Mouse (Mus musculus) cerebellum, adult 9-11 months (tissue): ENCODE data around the gene Phc1.
A peak's percentile ranks its signal among the peaks of the same experiment; 100 is the strongest.

Source experiments
- DNase-seq: peaks from one replicate; pipeline ENCODE4 v3.0.0; 2022

Phc1 gene

DNA sequence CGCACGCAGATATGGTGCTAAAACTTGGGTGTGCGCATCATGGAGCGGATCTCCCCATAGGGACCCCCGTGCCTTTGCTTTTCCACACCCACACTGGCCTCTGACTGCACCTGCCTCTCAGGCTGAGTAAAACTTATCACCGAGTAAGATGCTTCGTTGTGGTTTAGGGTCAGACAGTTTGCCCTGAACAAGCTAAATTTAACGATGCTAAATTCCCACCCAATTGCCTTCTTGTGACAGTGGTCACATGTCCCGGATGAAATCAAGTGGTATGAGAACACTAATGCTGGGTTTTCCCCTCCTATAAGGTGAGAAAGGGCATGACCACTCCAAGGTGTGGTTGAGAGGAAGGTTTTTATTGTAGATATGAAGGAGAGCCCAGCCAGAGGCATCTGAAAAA is 46.6 kb downstream of the Phc1 start:
- no peak for DNase-seq

DNA sequence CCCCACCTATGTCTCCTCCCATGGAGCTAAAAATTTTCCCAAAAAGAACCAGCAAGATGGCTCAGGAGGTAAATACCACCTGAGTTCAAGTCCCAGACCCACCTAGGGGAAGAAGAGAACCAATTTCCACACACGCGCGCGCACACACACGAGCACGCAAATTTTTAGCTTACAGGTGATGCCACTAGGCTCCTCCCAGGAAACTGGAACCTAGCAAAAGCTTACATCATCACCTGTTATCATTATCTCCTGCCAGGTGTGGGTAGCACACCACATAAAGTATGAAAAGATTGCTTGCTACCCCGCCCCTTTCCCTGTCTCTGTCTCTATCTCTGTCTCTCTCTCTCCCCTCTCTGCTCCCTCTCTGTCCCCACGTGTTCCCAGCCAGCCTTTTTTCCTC is 47.2 kb downstream of the Phc1 start:
- DNase-seq = no peak

DNA sequence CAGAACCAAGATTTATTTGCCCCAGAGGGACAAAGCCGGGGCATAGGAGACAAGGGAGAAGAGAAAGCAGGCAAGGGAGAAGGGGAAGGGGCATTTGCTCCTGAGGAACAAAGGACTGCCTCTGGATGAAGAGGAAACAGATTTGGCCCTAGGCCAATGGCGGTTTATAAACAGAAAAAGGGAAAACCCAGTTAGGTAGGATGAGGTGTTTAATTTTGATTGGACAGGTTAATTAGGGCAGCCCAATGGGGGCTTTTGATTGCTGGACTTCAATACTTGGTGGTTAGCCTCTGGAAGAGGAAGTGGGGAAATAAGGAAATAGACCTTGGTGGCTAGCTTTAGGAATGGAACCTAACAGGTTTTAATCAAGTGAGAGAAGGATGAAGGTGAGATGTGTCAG is 48.2 kb downstream of the Phc1 start:
- DNase-seq = no peak

DNA sequence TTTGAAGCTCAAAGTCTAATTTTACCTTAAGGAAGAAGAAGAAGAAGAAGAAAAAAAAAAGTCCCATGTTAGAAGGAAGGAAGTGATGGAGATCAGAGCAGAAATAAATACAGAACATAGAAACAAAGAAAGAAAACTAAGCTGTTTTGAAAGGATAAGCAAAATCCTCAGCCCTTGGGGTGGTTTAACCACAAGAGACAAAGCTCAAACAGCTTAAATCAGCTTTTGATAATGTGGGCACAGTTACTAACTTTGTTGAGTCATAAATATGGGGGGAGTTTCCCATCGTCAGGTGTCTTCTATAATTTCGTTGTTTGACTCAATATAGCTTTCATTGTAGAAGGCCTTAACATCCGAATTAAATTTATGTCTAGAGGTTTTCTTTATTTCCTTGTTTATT is 48.6 kb downstream of the Phc1 start:
- no peak for DNase-seq

DNA sequence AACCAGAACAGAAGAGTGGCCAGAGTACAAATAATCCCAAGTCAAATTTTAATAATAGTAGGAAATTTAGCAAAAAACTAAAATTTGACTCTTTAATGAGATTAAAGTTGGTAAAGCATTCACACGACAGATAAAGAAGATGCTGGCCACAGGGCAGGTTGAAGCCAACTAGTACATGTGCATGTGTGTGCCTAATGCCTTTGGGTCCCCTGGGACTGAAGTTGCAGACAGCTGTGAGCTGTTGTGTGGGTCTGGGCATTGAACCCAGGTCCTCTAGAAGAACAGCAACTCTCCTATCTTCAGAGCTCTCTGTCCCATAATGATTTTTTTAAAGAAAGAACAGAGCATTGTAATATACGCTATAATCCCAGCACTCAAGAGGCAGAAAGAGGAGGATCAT is 49.1 kb downstream of the Phc1 start:
- no peak for DNase-seq

DNA sequence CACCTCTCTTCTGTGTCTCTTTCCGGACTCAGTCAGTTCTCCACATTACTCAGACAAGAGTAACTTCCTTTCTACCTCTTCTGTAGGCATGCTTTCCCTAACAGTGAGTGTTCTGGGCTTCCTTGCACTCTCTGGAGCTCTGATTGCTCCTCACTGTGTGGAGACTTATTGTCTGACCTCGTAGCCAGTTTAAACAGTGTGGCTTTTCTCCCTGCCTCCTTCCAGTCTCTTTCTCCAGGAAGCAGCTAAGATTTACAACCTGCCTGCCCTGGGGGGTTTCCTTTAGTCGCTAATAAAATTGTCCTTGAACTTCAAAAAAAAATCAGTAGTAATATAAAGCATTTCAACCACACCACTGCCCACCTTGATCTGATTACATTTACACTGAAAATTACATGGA is 50.1 kb downstream of the Phc1 start:
- DNase-seq = no peak

DNA sequence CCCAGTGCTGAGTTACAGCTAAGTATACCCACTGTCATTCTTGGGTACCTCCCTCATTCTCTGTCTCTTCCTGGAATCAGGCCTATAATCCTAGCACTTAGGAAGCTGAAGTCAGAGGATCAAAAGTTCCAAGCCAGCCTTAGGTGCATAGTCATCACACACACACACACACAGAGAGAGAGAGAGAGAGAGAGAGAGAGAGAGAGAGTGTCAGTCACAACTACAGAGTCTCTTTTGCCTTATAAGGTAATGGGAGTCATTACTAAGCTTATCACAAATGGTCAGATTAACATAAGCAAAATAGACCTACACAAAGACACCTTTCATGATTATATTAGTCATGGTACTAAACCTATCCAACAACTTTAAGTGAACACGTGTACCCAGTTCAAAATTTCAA is 51.0 kb downstream of the Phc1 start:
- DNase-seq = no peak

DNA sequence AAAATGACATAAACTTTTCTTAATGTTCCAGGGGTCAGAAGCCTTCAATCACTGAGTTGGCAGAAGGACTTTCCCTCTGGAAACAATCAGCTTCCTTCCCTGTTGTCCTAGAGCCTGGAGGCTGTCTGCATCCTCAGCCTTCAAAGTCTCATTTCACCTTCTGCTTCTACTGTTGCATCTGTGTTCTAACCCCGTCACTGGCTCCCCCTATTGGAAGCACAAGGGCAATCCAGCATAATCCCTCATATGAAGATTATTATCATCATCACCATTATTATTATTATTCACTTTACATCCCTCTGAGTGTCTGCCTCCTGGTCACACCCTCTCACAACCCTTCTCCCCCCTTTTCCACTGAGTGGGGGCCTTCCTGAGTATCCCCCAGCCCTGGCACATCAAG is 52.1 kb downstream of the Phc1 start:
- DNase-seq = no peak

DNA sequence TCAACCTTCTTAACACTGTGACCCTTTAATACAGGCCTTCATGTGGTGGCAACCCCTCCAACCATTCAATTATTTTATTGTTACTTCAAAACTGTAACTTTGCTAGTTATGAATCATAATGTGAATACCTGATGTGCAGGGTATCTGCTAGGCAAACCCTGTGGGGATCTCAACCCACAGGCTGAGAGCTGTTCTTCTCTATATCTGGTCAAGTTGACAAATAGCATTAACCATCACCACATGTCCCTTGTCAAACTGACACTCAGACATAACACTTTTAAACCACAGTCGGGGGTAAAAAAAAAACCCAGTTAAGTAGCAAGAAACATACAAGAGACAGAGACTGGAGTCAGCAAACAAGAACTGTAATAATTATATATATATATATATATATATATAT is 55.5 kb downstream of the Phc1 start:
- DNase-seq = no peak

DNA sequence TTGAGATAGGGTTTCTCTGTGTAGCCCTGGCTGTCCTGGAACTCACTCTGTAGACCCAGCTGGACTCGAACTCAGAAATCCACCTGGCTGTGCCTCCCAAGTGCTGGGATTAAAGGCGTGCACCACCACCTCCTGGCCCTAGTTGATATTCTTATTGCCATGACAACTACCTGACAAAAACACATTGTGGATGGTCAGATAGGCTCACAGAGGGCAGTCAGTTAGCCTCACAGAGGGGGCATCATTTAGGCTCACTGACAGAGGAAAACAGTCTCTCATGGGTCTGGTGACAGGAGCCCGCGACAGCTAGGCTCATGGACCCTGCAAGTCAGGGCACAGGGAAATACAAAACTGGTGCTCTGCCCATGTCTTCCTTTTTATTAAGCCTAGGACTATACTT is 56.1 kb downstream of the Phc1 start:
- no peak for DNase-seq

DNA sequence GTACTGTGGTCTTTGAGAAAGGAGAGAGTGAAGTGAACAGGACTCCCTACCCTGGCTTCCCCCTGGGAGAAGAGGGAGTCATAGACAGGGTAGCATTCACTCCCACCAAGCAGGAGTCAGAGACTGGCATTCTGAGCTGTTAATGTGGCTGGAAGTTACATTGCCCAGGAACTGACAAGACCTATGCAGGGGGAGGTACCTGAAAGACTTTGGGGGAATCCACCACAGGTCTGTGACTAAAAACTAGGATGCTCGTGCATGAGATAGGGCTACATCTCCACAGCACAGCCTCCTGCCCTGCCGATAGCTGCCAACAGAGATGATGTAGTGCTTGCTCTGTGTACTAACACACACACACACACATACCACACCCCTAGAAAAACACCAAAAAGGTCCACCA is 56.9 kb downstream of the Phc1 start:
- no peak for DNase-seq

DNA sequence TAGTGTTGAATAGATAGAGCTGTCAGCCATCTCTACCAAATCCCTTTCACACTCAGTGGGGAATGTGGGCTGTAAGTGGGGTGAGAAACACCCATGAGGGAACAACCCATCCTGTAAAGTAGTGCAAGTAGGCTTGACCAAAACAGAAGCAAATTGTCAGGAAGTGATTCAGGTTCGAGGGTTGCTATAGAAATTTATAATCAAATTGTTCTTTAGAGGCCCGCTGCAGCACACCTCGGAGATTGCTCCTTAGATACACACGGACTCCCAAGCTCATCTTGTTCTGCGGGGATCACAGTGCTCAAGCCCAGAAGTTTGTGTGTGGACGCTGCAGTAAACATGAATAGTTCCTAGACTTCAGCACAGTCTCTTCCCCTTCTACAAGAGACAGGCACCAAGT is 57.6 kb downstream of the Phc1 start, which contains the start of gene Klrg1:
Gene Klrg1 (minus strand): TSS at position 101 of the 400 bp plus-strand sequence.
- no peak for DNase-seq

DNA sequence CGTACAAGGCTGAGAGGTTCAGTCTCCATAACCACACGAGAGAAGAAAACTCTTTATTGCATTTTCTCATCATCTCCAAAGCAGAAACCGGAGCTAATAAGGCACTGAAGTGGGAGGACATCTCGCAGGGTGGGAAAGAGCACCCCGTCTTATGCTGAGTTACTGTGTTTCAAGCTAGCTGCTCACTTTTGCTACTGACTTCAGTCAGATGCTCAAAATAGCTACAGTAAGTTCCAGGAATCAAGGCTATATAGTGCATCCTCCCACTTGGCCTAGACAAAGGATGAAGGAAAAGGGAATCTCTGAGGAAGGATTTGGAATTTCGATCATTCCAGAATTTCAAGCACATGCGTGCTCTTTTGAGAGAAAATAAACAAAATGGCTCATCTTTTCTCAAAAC is 63.8 kb downstream of the Phc1 start:
- no peak for DNase-seq

DNA sequence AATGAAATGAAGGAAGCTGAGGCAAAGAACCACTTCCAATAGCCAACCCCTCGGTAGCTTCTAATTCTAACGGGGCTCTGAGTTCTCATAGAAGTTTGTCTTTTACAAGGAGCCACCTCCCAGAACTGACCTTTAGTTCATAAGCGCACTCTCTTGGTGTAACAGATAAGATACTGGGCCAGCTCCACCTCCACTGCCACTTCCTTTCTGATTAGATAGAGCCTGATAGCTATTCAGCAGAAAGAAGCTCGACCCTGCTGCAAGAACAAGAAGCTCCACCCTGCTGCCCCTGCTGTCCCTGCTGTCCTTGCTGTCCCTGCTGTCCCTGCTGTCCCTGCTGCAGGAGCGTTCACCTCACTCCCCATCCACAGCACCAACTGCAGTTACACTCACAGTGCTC is 65.8 kb downstream of the Phc1 start:
- DNase-seq = no peak

DNA sequence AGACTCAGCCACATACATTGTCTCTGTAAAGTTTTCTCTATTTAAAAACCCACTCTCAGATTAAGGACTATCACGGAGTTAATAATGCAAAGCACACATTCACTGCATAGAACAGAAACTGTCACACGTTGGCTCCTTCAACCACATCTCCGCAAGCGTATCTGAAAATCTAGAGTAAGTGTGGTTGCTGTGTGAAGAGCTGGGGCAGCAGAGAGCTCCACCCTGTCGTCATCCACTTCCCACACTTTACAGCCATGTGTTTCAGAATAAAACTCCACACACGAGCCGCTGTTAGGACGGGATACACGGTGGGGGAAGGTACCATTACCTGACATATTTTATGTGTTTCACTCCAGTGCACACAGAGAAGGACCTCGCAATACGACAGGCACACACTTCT is 70.2 kb downstream of the Phc1 start:
- DNase-seq = no peak

DNA sequence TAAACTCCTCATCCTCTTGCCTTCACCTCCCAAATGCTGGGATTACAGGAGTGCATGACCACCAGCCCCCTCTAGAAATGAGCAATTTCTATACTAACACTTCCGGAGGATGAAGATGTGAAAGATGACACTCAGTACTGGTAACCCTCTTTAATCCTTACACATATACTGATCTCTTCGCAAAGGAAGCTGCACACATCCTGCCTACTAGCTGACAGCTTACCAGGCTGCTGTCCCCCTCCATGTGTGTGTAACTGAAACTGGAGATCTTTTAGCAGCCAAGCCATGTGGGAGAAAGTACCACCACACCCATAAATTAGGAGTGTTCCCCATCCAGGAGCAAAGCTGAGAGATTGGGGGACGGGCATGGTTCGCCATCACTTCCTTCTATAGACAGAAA is 71.2 kb downstream of the Phc1 start:
- no peak for DNase-seq

DNA sequence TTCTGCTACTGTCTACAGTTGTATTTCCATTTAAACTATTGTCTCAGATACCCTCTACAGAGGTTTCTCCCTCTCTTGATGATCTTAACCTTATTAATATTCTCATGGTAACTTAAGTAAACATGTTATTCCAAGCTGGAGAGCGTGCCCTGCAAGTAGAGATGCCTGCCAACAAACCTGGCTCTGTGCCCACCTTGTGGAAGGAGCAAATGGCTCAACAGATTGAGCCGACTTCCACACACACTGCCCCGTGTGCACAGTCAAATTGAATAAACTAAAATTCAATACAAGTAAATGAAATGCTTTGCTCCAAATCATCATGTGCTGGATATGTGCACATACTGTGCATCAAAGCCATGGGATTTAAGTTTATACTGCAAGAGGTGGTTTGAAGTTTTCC is 71.8 kb downstream of the Phc1 start:
- peak; percentile 91 for DNase-seq
